Mouse (Mus musculus): ENCODE measurements around the gene Myo3b.

- TF ChIP-seq CTCF (IDR thresholded peaks at IDR 0.05; ENCODE audit: borderline replicate concordance, insufficient read depth, low read length) = no peak
- no peak for TF ChIP-seq POLR2A (IDR thresholded peaks at IDR 0.05; ENCODE audit: low read depth, low read length)
These were observed 298.3 kb downstream of the Myo3b start for GRCm38 (mm10) chr2:70337208-70337611.

Data from embryonic fibroblast, embryonic 13.5 days (primary cell).